Mouse (Mus musculus) lung, postnatal 25 days (tissue): Measurements from ENCODE around the gene Plk1.

ENCODE experiments used
- DNase-seq: peaks from one replicate; pipeline ENCODE4 v3.0.0; 2022; ENCODE audit warnings: low spot score

The Plk1 gene

GRCm38 (mm10) chr7:122158915-122159902 is at the start of gene Plk1:
TSS of gene Plk1 (plus strand) at chr7:122159439.
- DNase-seq, result peak; percentile 69

DNA sequence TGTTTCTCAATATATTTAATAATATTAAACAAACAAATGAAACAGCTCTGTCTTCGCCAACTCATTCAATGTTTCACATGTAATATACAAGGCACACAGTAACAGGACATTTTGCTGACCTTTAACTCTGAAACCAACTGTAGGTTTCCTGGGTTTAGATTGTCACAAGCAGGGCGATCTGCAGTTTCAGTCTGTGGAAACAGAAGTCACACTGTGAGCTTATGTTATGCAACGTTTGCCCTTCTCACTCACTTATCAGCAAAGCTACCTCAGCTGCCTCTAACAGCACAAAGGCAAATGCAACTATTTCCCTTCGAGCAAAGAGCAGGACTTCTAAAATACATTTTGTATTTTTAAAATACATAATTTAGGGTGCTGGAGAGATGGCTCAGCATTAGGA is 35.7 kb upstream of the Plk1 start:
- no peak for DNase-seq

DNA sequence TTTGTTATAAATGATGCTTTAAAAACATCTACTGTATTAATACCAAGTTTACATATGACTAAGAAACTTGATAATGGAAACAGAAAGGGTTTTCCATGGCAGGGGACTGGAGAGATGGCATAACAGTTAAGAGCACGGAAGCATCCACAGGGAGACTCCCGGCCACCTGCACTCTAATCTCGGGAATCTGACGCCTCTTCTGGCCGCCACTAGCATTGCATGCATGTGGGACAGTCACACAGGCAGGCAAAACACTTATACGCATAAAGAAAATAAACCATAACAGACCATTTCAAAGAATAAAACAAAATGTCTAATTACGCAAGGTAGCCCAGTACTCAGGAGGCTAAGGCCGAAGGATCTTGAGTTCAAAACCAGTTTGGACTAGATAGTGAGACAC is 33.6 kb upstream of the Plk1 start:
- no peak for DNase-seq

DNA sequence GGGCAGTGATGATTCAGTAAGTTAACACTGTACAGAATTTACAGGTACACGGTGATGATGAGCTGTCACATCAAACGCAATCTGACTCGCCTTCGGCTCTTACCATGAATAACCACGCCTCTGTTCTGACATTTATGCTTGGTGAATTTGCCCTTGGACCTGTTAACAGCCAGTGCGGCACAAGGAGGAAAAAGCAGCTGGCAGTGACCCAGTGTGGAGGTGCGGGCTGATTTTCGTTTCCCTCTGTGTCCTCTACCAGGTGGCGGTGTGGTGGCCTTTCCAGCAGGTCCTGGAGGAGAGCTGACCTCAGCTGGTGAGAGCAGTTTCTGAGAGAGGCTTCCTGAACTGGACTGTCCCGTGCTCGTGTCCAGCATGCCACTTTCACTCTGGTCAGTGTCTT is 32.3 kb upstream of the Plk1 start:
- DNase-seq, result no peak

DNA sequence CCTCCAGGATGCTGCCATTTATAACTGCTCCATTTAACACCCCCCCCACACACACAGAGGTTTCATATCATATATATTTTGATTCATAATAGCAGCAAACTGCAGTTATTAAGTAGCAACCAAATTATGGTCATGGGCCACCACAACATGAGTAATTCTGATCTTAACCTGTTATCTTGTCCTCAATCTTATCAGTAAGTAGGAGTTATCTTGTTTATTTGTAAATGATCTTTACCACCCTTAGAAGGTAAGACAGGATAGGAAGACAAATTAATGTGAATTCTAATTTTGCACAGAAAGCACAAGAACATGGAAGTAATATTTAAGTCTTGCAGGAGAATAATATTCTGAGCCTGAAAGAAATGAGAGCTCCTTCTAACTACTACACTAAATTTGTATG is 27.4 kb upstream of the Plk1 start:
- no peak for DNase-seq

DNA sequence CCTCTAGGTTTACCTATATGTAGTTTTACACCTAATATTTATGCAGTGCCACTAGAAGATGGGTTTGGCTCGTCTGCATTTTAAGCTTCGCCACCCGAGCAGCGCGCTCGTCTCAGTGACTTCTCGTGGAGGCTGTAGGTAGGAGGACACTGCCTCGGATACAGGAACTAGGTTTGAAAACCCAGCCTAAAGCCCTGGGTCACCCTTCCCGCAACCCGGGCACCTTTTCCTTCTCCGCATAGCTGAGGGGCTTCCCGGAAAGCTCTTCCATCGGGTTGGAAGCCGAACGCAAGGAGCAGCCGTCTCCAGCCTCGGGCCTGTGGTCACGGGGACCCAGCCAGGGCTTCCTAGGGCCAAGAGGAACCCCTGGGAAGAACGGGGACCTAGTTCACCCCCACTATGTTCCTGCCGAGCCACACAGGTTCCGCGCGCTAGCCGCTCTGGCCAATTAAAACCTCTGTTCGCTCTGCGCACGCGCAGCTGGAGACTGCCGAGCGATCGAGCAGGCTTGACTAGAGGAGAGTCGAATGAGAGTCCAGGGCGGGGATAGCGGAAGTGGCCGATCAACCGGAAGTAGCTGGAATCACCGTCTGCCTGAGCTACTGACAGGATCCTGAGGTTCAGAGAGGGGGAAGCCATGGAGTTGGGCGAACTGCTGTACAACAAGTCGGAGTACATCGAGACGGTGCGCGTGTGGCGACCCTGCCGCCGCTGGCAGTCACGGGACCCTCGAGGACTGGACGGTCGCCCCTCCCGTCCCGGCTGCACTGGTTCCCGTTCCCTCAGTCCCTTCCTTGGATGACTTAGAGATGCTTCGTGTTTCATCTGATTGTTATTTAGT is 26.5 kb upstream of the Plk1 start, which contains the start of the genes Palb2 and Dctn5:
Gene Palb2 (minus strand): TSS at position 489 of the 841 bp plus-strand sequence.
Gene Dctn5 (plus strand): TSS at position 545 of the 841 bp plus-strand sequence.
- peak; percentile 97 for DNase-seq

GRCm38 (mm10) chr7:122133338-122133625 is 26.0 kb upstream of the Plk1 start:
- no peak for DNase-seq

GRCm38 (mm10) chr7:122135070-122135469 is 24.2 kb upstream of the Plk1 start:
- no peak for DNase-seq

- no peak for DNase-seq
These were observed 22.2 kb upstream of the Plk1 start for GRCm38 (mm10) chr7:122137071-122137470.

DNA sequence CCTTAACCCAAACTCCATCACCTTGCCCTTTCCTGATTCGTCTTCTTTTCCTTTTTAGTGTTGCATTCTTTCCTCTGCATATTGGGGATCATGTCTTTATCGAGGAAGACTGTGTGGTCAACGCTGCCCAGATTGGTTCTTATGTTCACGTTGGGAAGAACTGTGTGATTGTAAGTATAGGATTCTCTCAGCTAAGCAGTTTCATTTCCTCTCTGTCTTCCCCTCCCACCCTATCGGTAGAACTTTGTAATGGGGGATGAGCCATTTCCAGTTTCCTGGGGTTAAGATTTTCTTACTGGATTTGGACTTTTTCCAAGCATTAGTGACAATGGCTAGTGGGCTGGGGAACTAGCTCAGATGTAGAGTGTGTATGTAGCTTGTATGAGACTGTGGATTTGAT is 21.0 kb upstream of the Plk1 start:
- DNase-seq, result no peak

GRCm38 (mm10) chr7:122140991-122141390 is 18.2 kb upstream of the Plk1 start:
- DNase-seq, result no peak

- no peak for DNase-seq
These were observed 6.8 kb upstream of the Plk1 start for GRCm38 (mm10) chr7:122152473-122152872.

DNA sequence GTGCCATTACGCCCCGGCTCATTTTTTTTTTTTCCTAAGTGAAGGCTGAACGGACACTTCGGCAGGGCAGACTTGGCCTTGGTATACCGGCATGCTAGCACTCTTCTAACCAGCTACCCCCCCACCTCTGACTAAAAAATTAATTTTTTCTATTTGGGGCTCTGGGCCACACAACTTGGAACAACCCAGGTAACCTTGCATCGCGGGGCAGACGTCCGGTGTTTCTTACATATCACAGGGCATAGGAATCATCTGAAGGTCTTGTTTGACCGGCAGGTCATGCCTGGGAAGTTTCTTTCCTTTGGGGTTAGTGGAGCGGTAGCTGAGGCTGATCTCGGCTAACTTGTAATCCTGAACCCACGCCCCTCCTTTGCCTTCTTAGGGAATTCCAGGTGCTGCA is 751 bp upstream of the Plk1 start:
- DNase-seq, result no peak

DNA sequence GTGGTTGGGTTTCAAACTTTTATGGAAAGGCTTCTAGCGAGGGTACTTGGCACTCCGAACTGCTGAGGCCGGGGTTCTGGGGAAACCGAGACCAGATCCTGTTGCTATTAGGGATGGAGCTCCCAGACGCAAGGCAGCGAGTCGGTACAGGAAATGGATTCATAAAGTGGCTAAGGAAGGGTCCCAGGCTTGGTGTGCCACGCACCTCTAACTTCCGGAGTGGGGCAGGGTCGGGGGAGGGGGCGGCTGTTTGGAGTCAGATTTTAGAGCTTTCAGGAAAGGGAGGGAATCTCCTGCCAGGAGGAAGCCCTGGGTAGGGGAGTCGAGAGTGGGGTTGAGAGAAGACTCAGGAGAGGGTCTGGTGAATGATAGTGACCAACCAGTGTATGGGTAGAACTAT is 798 bp downstream of the Plk1 start:
- DNase-seq, result no peak

DNA sequence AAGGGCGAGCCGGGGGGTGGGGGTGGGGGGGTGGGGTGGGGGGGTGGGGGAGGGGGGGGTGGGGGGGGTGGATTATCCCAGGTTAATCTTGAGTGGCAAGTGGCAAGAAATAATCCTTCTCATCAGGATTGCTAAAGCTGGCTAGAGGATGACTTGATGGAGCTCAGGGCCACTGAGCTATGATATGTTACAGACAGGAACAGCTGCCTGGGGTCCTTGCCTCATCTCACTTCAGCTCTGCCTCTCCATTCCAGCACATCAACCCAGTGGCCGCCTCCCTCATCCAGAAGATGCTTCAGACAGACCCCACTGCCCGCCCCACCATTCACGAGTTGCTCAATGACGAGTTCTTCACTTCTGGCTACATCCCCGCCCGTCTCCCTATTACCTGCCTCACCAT is 4.5 kb downstream of the Plk1 start:
- no peak for DNase-seq

DNA sequence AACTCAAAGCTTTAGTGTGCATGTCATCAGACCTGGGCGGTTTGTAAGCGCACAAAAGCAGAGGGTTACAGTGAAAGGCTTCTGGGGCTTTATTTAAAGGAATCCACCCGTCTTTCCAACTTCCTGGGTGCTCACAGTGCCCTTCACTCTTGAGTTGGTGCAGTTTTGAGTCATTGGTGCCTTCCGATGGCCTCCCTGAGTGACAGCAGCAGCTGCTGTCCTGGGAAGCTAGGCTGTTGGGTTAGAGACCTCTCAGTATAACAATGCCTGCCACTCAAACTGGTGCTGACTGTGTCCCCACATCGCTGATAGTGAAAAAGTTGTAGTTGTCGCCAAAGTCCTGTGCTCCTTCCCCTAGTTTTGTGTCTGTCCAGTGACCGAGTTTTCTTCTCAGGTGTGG is 8.0 kb downstream of the Plk1 start:
- DNase-seq, result no peak

GRCm38 (mm10) chr7:122170705-122171104 is 11.5 kb downstream of the Plk1 start:
- no peak for DNase-seq

DNA sequence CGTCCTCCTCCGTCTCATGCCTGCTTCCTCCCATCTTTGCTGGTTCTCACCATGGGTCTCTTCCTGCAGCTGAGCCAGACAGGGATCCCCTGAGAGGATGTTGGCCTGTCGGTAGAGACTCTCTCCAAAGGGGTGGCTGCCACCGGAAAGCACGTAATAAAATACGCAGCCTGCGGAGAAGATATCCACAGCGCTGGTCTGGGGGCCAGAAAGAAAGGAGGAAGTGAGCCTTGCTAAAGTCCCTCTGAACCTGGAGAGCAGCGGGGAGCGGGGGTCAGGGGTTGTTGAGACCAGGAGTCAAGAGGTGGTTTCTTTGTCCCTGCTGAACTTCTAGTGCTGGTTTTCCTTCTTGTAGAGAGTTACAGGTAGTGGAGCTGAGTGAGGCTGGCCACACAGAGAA is 12.4 kb downstream of the Plk1 start:
- DNase-seq, result no peak

DNA sequence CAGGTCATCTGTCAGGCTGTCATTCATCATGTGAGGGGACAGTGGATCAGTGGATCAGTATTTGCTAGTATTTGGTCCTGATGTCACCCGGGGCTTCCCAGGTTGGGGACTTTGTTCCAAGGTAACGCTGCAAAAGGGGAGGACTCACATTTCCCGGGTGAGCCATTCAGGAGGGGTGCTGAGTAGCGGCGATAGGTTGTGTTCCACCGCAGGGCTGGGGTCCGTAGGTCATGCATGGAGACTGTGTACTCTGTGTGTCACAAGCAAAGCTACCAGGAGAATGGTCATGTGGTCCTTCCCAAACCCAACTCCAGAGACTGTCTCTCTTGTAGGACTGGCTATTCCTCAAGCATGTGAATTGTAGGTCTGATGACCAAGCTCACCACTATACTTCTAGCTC is 21.5 kb downstream of the Plk1 start:
- no peak for DNase-seq

- DNase-seq, result no peak
These were observed 25.3 kb downstream of the Plk1 start for GRCm38 (mm10) chr7:122184569-122184968.

DNA sequence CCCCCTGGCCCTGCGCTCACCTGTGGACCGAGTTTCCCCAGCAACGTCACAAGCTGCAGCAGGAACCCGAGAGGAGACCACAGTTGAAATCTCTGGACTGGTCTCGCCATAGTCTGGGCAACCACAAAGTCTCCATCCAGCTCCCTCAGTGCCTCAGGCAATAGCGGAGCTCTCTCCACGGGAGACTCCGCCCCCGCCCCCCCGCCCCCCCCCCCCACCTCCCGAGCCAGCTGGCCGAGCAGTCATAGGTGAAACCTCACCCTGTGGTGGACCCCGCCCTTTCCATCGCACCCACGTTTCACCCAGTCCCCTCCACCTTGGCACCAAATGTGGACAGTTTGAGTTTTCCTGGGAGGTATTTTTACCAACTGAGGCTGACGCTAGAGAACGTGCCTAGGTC is 26.8 kb downstream of the Plk1 start, which contains the start of gene Ern2:
Gene Ern2 (minus strand): TSS at position 165 of the 400 bp plus-strand sequence.
- no peak for DNase-seq

- peak; percentile 18 for DNase-seq
These were observed 30.2 kb downstream of the Plk1 start for GRCm38 (mm10) chr7:122189484-122189883.

DNA sequence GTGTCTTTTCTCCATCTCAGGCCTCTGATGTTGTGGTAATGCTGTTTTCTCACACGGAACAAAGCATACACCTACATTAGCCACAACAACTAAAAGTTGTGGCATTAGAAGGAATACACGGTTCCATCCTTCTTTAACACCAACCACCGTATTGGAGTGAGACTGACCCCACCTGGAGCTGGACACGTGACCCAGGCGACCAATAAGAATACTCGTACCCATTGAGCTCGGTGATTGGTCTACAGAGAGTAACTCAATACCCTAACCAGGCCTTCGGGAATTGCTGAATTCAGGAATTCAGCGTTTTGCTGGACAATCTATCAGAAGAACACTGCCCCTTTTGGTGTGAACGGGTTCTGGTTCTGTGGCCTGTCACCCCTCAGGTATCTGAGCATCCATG is 31.9 kb downstream of the Plk1 start:
- no peak for DNase-seq
